Mouse (Mus musculus): ENCODE measurements at regions not wholly inside any gene's neighbourhood (a gene's known extent, or its start where the extent isn't known, plus 50 kb on each side); places are given as distances from the start of the nearest gene placed in this dataset.
"Not testable (repeated sequence)": the region's sequence is repeated elsewhere in the genome, so short reads cannot be mapped to it uniquely, and the experiment has no call there.

GRCm38 (mm10) chr6:95058017-95058416 lies 59.0 kb upstream of the Kbtbd8 start:
- Histone ChIP-seq H3K4me3 (ENCODE audit: insufficient read depth, low read depth, low read length) (no peak overlapping the region), H3K27ac (ENCODE audit: insufficient read depth, low read depth, low read length) (no peak overlapping the region), H3K4me1 (ENCODE audit: control insufficient read depth, insufficient read depth, low read length) (no peaks in the 10 kb centered on the region)
- WGBS, result 42% methylated on average over 4 of the region's 4 CpGs
- TF ChIP-seq POLR2A (IDR thresholded peaks at IDR 0.05; ENCODE audit: insufficient read depth, low read depth, low read length) (no peak), CTCF (IDR thresholded peaks at IDR 0.05; ENCODE audit: insufficient read depth, low read depth, low read length) (no peak)

GRCm38 (mm10) chr6:95056222-95056621 lies 60.8 kb upstream of the Kbtbd8 start:
- Histone ChIP-seq H3K4me3 (ENCODE audit: insufficient read depth, low read depth, low read length) (no peak overlapping the region), H3K4me1 (ENCODE audit: control insufficient read depth, insufficient read depth, low read length) (no peaks in the 10 kb centered on the region), H3K27ac (ENCODE audit: insufficient read depth, low read depth, low read length) (no peak overlapping the region)
- TF ChIP-seq CTCF (IDR thresholded peaks at IDR 0.05; ENCODE audit: insufficient read depth, low read depth, low read length), result no peak
- no peak for TF ChIP-seq POLR2A (IDR thresholded peaks at IDR 0.05; ENCODE audit: insufficient read depth, low read depth, low read length)
- 97% methylated on average over 2 of the region's 2 CpGs for WGBS

- Histone ChIP-seq H3K4me1 (ENCODE audit: control insufficient read depth, insufficient read depth, low read length) (no peaks in the 10 kb centered on the region), H3K4me3 (ENCODE audit: insufficient read depth, low read depth, low read length) (no peak overlapping the region), H3K27ac (ENCODE audit: insufficient read depth, low read depth, low read length) (no peak overlapping the region)
- WGBS, result 91% methylated on average over 9 of the region's 9 CpGs
- TF ChIP-seq POLR2A (IDR thresholded peaks at IDR 0.05; ENCODE audit: insufficient read depth, low read depth, low read length), result no peak
- TF ChIP-seq CTCF (IDR thresholded peaks at IDR 0.05; ENCODE audit: insufficient read depth, low read depth, low read length), result no peak
Observed at GRCm38 (mm10) chr6:95053717-95054382, 63.2 kb upstream of the Kbtbd8 start.

GRCm38 (mm10) chr6:95041351-95041750 lies 75.7 kb upstream of the Kbtbd8 start:
- not testable (repeated sequence) for H3K4me3 ChIP-seq (ENCODE audit: insufficient read depth, low read depth, low read length); H3K4me1 ChIP-seq (ENCODE audit: control insufficient read depth, insufficient read depth, low read length); H3K27ac ChIP-seq (ENCODE audit: insufficient read depth, low read depth, low read length)
- 19% methylated on average over 7 of the region's 10 CpGs for WGBS

- Histone ChIP-seq H3K4me1 (ENCODE audit: control insufficient read depth, insufficient read depth, low read length) (no peaks in the 10 kb centered on the region), H3K4me3 (ENCODE audit: insufficient read depth, low read depth, low read length) (no peak overlapping the region), H3K27ac (ENCODE audit: insufficient read depth, low read depth, low read length) (no peak overlapping the region)
- WGBS, result 60% methylated on average over 4 of the region's 4 CpGs
- no peak for TF ChIP-seq CTCF (IDR thresholded peaks at IDR 0.05; ENCODE audit: insufficient read depth, low read depth, low read length)
- TF ChIP-seq POLR2A (IDR thresholded peaks at IDR 0.05; ENCODE audit: insufficient read depth, low read depth, low read length), result no peak
Observed at GRCm38 (mm10) chr6:95024239-95024638, 92.8 kb upstream of the Kbtbd8 start.

- TF ChIP-seq CTCF (IDR thresholded peaks at IDR 0.05; ENCODE audit: insufficient read depth, low read depth, low read length) (no peak), POLR2A (IDR thresholded peaks at IDR 0.05; ENCODE audit: insufficient read depth, low read depth, low read length) (no peak)
- no peak overlapping the region for H3K4me3 ChIP-seq (ENCODE audit: insufficient read depth, low read depth, low read length)
- 38% methylated on average over 7 of the region's 7 CpGs for WGBS
- no peak overlapping the region for H3K27ac ChIP-seq (ENCODE audit: insufficient read depth, low read depth, low read length)
- H3K4me1 ChIP-seq (ENCODE audit: control insufficient read depth, insufficient read depth, low read length), result no peaks in the 10 kb centered on the region
Observed at GRCm38 (mm10) chr6:95021724-95022123, 95.3 kb upstream of the Kbtbd8 start.

- 39% methylated on average over 4 of the region's 4 CpGs for WGBS
- no peak overlapping the region for H3K4me3 ChIP-seq (ENCODE audit: insufficient read depth, low read depth, low read length)
Observed at GRCm38 (mm10) chr6:95017911-95018310, 99.1 kb upstream of the Kbtbd8 start.

GRCm38 (mm10) chr6:95017484-95017883 lies 99.6 kb upstream of the Kbtbd8 start:
- no peak overlapping the region for H3K27ac ChIP-seq (ENCODE audit: insufficient read depth, low read depth, low read length)
- no peak overlapping the region for H3K4me3 ChIP-seq (ENCODE audit: insufficient read depth, low read depth, low read length)
- WGBS, result 70% methylated on average over 3 of the region's 3 CpGs
- H3K4me1 ChIP-seq (ENCODE audit: control insufficient read depth, insufficient read depth, low read length), result no peaks in the 10 kb centered on the region
- TF ChIP-seq CTCF (IDR thresholded peaks at IDR 0.05; ENCODE audit: insufficient read depth, low read depth, low read length), result no peak
- no peak for TF ChIP-seq POLR2A (IDR thresholded peaks at IDR 0.05; ENCODE audit: insufficient read depth, low read depth, low read length)

More at GRCm38 (mm10) chr6:95017911-95018310, 99.1 kb upstream of the Kbtbd8 start:
- H3K4me1 ChIP-seq (ENCODE audit: control insufficient read depth, insufficient read depth, low read length), result no peaks in the 10 kb centered on the region
- TF ChIP-seq CTCF (IDR thresholded peaks at IDR 0.05; ENCODE audit: insufficient read depth, low read depth, low read length) (no peak), POLR2A (IDR thresholded peaks at IDR 0.05; ENCODE audit: insufficient read depth, low read depth, low read length) (no peak)
- no peak overlapping the region for H3K27ac ChIP-seq (ENCODE audit: insufficient read depth, low read depth, low read length)

GRCm38 (mm10) chr6:95013096-95013495 lies 103.9 kb upstream of the Kbtbd8 start:
- TF ChIP-seq CTCF (IDR thresholded peaks at IDR 0.05; ENCODE audit: insufficient read depth, low read depth, low read length) (no peak), POLR2A (IDR thresholded peaks at IDR 0.05; ENCODE audit: insufficient read depth, low read depth, low read length) (no peak)
- WGBS, result 77% methylated on average over 5 of the region's 5 CpGs
- Histone ChIP-seq H3K4me3 (ENCODE audit: insufficient read depth, low read depth, low read length) (no peak overlapping the region), H3K4me1 (ENCODE audit: control insufficient read depth, insufficient read depth, low read length) (no peaks in the 10 kb centered on the region), H3K27ac (ENCODE audit: insufficient read depth, low read depth, low read length) (no peak overlapping the region)

GRCm38 (mm10) chr6:95006485-95006884 lies 110.6 kb upstream of the Kbtbd8 start:
- Histone ChIP-seq H3K4me1 (ENCODE audit: control insufficient read depth, insufficient read depth, low read length) (no peaks in the 10 kb centered on the region), H3K4me3 (ENCODE audit: insufficient read depth, low read depth, low read length) (no peak overlapping the region), H3K27ac (ENCODE audit: insufficient read depth, low read depth, low read length) (no peak overlapping the region)
- 74% methylated on average over 2 of the region's 2 CpGs for WGBS
- TF ChIP-seq POLR2A (IDR thresholded peaks at IDR 0.05; ENCODE audit: insufficient read depth, low read depth, low read length) (no peak), CTCF (IDR thresholded peaks at IDR 0.05; ENCODE audit: insufficient read depth, low read depth, low read length) (no peak)
